Mouse (Mus musculus): ENCODE results near the gene Traf5. TPM values are rescaled to one million over a fixed set of nuclear protein-coding genes. Genes with fewer than 3 reads are reported as not detected.

Traf5 gene
- polyA plus RNA-seq, 1 experiment = 10.4 TPM

GRCm38 (mm10) chr1:191981426-191982102, 110.8 kb downstream of the Traf5 start:
- DNase-seq (ENCODE audit: extremely low spot score in 1 of 2, low spot score in 1 of 2) = no peak

DNA sequence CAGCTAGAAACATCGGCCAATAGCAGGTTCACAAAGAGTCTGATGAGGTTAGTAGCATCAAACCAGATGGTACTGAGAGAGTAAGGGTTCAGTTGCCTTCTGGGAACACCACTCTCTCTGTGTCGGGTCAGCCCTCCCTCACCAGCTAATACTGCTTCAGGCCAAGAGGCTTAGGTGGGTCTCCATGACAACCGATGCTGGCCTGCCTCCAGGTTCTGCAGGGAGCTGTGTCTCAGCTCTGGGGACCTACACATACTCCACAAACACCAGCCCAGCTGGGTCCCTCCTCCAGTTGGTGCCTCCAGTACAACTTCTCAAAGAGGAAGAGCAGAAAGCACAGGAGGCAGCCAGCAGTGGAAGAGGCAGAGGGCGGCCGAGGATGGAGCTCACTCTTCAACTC, 115.2 kb downstream of the Traf5 start, which contains the start of gene Rd3:
Gene Rd3 (plus strand): TSS at position 184 of the 400 bp plus-strand sequence.
- DNase-seq (ENCODE audit: extremely low spot score in 1 of 2, low spot score in 1 of 2) = peak; percentile 36 to 77

- no peak for DNase-seq (ENCODE audit: extremely low spot score in 1 of 2, low spot score in 1 of 2)
Measured at GRCm38 (mm10) chr1:191974509-191975405, 117.6 kb downstream of the Traf5 start.

DNA sequence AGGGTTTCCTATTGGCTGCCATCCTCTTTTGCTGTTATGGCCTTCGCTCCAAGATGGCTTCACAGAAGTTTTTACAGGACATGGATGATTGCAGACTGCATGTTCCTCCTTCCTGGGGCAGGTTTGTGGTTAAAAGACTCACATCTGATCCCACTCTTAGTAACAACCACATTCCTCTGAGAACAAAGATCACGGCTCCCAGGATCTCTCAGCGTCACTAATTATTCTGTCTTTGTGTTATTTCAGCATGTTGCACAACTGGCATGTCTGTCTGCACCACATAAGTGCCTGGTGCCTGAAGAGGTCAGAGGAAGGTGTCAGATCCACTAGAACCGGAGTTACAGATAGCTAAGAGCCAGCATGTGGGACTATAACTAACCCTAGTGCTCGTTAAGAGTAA, 122.4 kb downstream of the Traf5 start:
- DNase-seq (ENCODE audit: extremely low spot score in 1 of 2, low spot score in 1 of 2) = no peak

DNA sequence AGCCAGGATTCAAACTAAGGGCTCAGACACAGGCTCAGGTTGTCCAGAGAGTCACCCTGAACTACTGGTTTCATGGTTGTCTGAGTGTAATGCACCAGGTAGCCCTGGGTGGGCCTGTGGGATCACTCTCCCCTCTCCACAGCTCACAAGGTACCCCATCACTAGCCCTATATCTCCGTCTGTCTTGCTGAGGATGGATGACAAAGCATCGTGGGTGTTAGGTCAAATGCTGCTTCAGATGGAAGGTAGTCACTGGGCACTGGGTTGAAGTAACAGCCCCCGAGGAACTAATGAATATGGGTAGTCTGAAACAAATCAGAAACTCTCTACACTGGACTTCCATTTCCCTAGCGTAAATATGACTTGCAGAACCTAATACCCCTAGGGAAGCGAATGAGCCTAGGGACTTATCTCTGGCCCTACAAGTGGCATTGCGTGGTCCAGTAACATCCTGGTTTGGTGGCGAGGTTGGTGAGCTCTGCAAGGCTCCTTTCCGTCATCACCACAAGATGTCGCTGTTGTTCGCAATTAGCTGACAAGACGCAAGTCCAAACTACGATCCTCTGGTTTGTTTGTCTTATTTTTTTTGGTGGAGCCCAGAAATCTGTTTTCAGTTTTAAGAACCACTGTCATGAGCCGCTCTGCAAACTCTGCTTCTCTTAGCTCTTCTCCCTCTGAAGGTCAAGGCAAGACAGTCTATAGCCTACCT, 127.4 kb downstream of the Traf5 start:
- peak; percentile 41 to 91 for DNase-seq (ENCODE audit: extremely low spot score in 1 of 2, low spot score in 1 of 2)

DNA sequence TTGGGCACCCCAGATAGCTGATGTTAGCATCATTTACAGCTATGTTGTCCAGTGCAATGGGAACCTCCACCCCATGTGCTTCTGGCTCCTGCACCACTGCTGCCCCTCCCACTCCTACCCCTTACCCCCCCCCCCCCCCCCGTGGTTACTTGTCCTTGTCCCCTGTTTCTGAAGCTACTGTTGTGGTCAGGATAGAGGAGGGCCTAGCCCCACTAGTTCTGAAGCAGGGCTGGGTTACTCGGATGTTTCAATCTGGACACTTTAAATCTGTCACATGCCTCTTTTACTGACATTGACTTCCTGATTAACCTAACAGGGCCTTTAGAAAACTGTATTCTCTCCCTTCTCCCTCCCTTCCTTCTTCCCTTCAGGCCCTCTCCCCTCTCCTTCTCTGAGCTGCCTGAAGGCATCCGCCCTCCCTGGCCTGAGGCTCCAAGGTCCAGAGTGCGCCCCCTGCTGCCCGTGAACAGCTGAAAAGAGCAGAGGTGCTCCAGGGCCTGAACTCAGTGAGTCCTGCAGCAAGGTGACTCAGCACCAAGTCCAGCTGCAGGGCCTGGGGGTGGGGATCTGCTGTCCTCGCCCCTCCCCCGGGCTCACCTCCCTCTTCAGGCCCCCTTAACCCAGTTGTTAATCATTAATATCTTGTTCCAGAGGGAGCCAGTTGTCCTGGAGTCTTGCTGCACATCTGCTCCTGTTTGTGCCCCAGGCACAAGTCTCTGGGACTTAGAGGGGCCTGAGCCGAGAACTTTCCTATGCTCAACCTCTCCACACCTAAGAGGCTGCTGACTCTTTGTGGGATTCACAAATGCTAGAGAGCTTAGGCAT, 128.2 kb downstream of the Traf5 start:
- DNase-seq (ENCODE audit: extremely low spot score in 1 of 2, low spot score in 1 of 2) = peak in 1 of 2 experiments; percentile 91

DNA sequence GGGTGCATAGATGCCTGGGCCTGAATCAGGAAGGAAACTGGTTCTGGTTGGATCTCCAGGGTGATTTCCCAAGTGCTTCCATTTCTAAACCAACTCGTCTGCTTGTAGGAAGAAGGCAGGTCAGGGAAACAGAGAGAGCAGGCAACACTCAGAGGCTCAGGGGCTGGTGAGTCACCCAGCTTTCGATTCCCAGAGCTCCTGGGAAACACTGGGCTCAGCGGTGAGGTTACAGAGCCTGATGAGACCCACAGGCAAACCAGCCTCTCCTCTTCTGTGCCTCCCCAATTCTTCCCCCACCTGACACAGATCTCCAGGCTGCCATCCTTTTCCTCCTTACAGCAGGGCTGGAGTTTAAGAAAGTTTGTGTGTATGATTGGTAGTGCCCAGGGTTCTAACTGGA, 128.9 kb downstream of the Traf5 start:
- DNase-seq (ENCODE audit: extremely low spot score in 1 of 2, low spot score in 1 of 2) = no peak

DNA sequence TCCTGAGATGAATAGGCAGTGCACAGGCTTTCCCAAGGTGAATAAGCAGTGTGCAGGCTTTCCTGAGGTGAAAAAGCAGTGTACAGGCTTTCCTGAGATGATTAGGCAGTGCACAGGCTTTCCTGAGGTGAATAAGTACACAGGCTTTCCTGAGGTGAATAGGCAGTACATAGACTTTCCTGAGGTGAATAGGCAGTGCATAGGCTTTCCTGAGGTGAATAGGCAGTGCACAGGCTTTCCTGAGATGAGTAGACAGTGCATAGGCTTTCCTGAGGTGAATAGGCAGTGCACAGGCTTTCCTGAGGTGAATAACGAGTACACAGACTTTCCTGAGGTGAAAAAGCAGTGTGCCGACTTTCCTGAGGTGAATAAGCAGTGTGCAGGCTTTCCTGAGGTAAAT, 131.4 kb downstream of the Traf5 start:
- DNase-seq (ENCODE audit: extremely low spot score in 1 of 2, low spot score in 1 of 2) = no peak

- no peak for DNase-seq (ENCODE audit: extremely low spot score in 1 of 2, low spot score in 1 of 2)
Measured at GRCm38 (mm10) chr1:191957321-191957720, 135.0 kb downstream of the Traf5 start.

DNA sequence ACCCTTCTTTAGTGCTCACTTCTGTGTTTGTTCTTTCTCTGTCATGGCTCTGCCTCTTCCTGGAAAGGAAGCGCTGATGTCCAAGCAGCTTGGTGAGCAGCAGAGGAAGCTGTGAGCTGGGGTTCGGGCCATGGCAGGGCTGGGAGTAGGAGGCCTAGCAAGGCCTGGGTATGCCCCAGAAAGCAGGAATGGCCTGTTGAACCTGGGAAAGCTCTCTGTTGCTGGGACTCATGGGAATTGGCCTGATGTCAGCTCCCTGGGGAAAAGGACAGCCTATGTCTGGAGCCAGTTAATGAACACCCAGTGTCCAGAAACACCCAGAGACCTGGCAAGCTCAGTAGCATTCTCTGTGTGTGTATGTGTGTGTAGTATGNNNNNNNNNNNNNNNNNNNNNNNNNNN, 135.5 kb downstream of the Traf5 start:
- no peak for DNase-seq (ENCODE audit: extremely low spot score in 1 of 2, low spot score in 1 of 2)

DNA sequence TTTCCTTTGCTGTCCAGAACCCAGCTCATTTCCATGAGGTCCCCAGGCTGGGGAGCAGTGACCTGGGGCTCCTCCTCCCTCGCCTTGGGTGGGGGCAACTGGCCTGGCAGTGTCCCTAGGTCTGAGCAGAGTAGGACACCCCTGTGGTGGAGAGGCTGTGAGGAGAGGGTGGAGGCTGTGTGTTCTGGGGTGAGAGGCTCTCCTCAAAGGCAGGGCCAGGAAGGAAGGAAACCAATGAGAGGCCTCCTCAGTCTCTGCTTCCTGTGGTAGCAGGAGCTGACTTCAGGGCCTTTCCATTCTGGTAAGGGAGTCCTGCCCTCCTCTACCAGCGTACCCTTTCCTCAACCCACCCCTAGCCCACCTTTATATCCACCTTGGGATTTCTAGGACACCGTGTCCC, 136.1 kb downstream of the Traf5 start:
- DNase-seq (ENCODE audit: extremely low spot score in 1 of 2, low spot score in 1 of 2) = no peak

GRCm38 (mm10) chr1:191955101-191955500, 137.3 kb downstream of the Traf5 start:
- no peak for DNase-seq (ENCODE audit: extremely low spot score in 1 of 2, low spot score in 1 of 2)

- peak; percentile 83 to 87 for DNase-seq (ENCODE audit: extremely low spot score in 1 of 2, low spot score in 1 of 2)
Measured at GRCm38 (mm10) chr1:191952733-191953335, 139.5 kb downstream of the Traf5 start.

GRCm38 (mm10) chr1:191950611-191951010, 141.7 kb downstream of the Traf5 start:
- peak in 1 of 2 experiments; percentile 60 for DNase-seq (ENCODE audit: extremely low spot score in 1 of 2, low spot score in 1 of 2)

- DNase-seq (ENCODE audit: extremely low spot score in 1 of 2, low spot score in 1 of 2) = no peak
Measured at GRCm38 (mm10) chr1:191948600-191948999, 143.8 kb downstream of the Traf5 start.

GRCm38 (mm10) chr1:191947796-191948195, 144.6 kb downstream of the Traf5 start:
- DNase-seq (ENCODE audit: extremely low spot score in 1 of 2, low spot score in 1 of 2) = no peak
